Mouse (Mus musculus): ENCODE results near the gene Gm8281.
"Not testable (repeated sequence)": the region's sequence is repeated elsewhere in the genome, so short reads cannot be mapped to it uniquely, and the experiment has no call there.

The Gm8281 gene

GRCm38 (mm10) chr14:5070611-5071490, at the start of gene Gm8281:
Gm8281 (plus strand) TSS chr14:5071040.
- not testable (repeated sequence) for DNase-seq (ENCODE audit: low read depth, low spot score)

GRCm38 (mm10) chr14:5050329-5050728, 20.5 kb upstream of the Gm8281 start, which contains the start of gene 4930555G01Rik:
4930555G01Rik (plus strand) TSS chr14:5050629.
- not testable (repeated sequence) for DNase-seq (ENCODE audit: low read depth, low spot score)

DNA sequence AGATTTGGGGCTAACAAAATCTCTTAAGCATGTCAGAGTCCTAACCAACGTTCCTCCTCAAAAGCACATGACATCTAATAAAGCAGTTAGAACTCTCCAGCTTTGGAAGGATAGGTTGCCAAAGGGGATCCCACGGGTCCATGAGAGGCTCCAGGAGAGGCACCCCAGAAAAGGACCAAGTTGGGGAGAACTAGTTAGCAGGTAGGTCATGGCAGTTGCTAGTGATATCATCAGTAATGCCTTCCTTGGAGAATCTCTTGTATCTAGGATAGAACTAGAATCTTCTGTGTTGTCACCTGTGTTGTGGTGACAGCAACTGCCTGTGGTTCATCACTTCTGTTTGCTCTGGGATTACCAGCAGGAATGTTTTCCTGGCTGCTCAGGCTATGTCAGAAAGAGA, 60.4 kb downstream of the Gm8281 start, which contains the start of gene Gm8279:
Gene Gm8279 (plus strand): TSS at position 301 of the 400 bp plus-strand sequence.
- DNase-seq (ENCODE audit: low read depth, low spot score): not testable (repeated sequence)
